Mouse (Mus musculus) megakaryocyte, embryonic 14.5 days (primary cell): ENCODE measurements around the gene Gosr2.

Source experiments
- FLI1 ChIP-seq: IDR thresholded peaks from 2 replicates; pipeline ENCODE4 v1.6.1; 2012; ENCODE audit warnings: low read length, inconsistent platforms, mixed read lengths
- GATA1 ChIP-seq: IDR thresholded peaks from 3 replicates; pipeline ENCODE4 v1.6.1; 2012; ENCODE audit warnings: mixed read lengths, low read length, inconsistent platforms, borderline replicate concordance

GRCm38 (mm10) chr11:103627453-103627852 lies 70.2 kb downstream of the Gosr2 start:
- no peak for TF ChIP-seq FLI1
- no peak for TF ChIP-seq GATA1
